Mouse (Mus musculus) thymus, adult 2 months (tissue): ENCODE data around the gene Adgrg7.

Experiments used
- CTCF ChIP-seq: fragments of 200-500 bp; IDR thresholded peaks from 2 replicates; pipeline ENCODE4 v1.5.1; 2012; ENCODE audit warnings: mild to moderate bottlenecking, control low read depth, low read length, moderate library complexity, borderline replicate concordance; ENCODE audit not compliant: control insufficient read depth, poor library complexity, insufficient read depth; ENCODE audit errors: extremely low read depth
- POLR2A ChIP-seq: fragments of 200-500 bp; IDR thresholded peaks from 2 replicates; pipeline ENCODE4 v1.6.1; 2012; ENCODE audit warnings: mild to moderate bottlenecking, low read length, control low read depth, moderate library complexity; ENCODE audit not compliant: control insufficient read depth, poor library complexity, insufficient read depth; ENCODE audit errors: extremely low read depth

DNA sequence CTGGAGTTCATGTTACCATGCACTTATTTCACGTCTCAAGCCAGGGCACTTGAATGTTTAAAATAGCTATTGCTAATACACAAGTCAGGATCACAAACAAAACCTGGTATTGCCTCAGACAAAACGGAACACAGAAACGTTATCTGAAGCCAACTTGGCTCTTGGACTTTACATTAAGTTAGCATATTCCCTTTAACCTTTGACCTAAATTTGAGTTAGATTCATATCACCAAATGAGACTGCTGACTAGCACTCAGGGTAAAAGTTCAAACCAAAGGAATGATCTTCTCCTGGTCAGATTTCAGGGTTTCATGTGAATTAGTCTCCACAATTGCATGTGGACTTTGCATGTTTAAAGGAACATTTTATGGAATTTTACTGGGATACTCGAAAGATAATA, 73.3 kb downstream of the Adgrg7 start:
- TF ChIP-seq POLR2A (no peak), CTCF (no peak)
